Mouse (Mus musculus) MEL (cell line): ENCODE measurements at regions not wholly inside any gene's neighbourhood (a gene's known extent, or its start where the extent isn't known, plus 50 kb on each side); places are given as distances from the start of the nearest gene placed in this dataset.

ENCODE experiments used
- DNase-seq: peaks from one replicate; pipeline ENCODE4 v3.0.0; 2011; ENCODE audit warnings: low read depth, low spot score
- H3K27ac ChIP-seq: 2 replicates; pipeline ENCODE4 v1.5.1; 2012; ENCODE audit warnings: low read depth, mild to moderate bottlenecking, control low read depth, low read length, moderate library complexity; ENCODE audit not compliant: control insufficient read depth
- H3K27me3 ChIP-seq, 2 experiments: fragments of 150-350 bp in 1 of 2; sonication (generic) in 1 of 2; 2 replicates each; pipeline ENCODE4 v1.6.1; 2012; ENCODE audit warnings: low read length in 2 of 2, mild to moderate bottlenecking in 2 of 2, improper control_type of control experiment in 1 of 2, moderate library complexity in 1 of 2; ENCODE audit not compliant: insufficient read depth in 2 of 2, control insufficient read depth in 1 of 2
- H3K36me3 ChIP-seq, 2 experiments: 2 replicates each; pipeline ENCODE4 v1.6.1; 2012 to 2014; ENCODE audit warnings: low read length in 2 of 2, improper control_type of control experiment in 1 of 2, inconsistent platforms in 1 of 2, mild to moderate bottlenecking in 1 of 2; ENCODE audit not compliant: insufficient read depth in 2 of 2, control insufficient read depth in 1 of 2
- H3K4me1 ChIP-seq, 2 experiments: fragments of 150-350 bp in 1 of 2; sonication (generic) in 1 of 2; 2 replicates each; pipeline ENCODE4 v1.6.1; 2012; ENCODE audit warnings: low read length in 2 of 2, improper control_type of control experiment in 1 of 2, mild to moderate bottlenecking in 1 of 2; ENCODE audit not compliant: insufficient read depth in 2 of 2, control insufficient read depth in 1 of 2
- H3K4me3 ChIP-seq, 2 experiments: fragments of 150-350 bp in 1 of 2; sonication (generic) in 1 of 2; 2 replicates each; pipeline ENCODE4 v1.5.1; 2012; ENCODE audit warnings: low read depth in 2 of 2, low read length in 2 of 2, mild to moderate bottlenecking in 2 of 2, moderate library complexity in 2 of 2, control low read depth in 1 of 2, improper control_type of control experiment in 1 of 2; ENCODE audit not compliant: control insufficient read depth in 1 of 2, insufficient read depth in 1 of 2
- H3K79me2 ChIP-seq: 2 replicates; pipeline ENCODE4 v1.6.1; 2012; ENCODE audit warnings: mild to moderate bottlenecking, low read length, moderate library complexity; ENCODE audit not compliant: control insufficient read depth, poor library complexity, insufficient read depth
- H3K9ac ChIP-seq: 2 replicates; pipeline ENCODE4 v1.6.1; 2012; ENCODE audit warnings: low read depth, mild to moderate bottlenecking, control low read depth, low read length, moderate library complexity; ENCODE audit not compliant: control insufficient read depth, poor library complexity, severe bottlenecking
- H3K9me3 ChIP-seq: fragments of 150-350 bp; sonication (generic); replicated peaks from 2 replicates; pipeline ENCODE4 v1.6.1; 2012; ENCODE audit warnings: mild to moderate bottlenecking, low read length, improper control_type of control experiment, moderate library complexity; ENCODE audit not compliant: insufficient read depth
- E2F4 ChIP-seq: IDR thresholded peaks from 2 replicates; pipeline ENCODE4 v1.6.1; 2011; ENCODE audit warnings: low read depth, low read length, improper control_type of control experiment, borderline replicate concordance
- ELF1 ChIP-seq: IDR thresholded peaks from 2 replicates; pipeline ENCODE4 v1.6.1; 2014; ENCODE audit warnings: low read depth, mild to moderate bottlenecking, inconsistent platforms, low read length, improper control_type of control experiment, moderate library complexity
- EP300 ChIP-seq, 2 experiments: IDR thresholded peaks; 2 replicates each; pipeline ENCODE4 v1.6.1; 2011; ENCODE audit warnings: improper control_type of control experiment in 2 of 2, low read length in 2 of 2, low read depth in 1 of 2, mild to moderate bottlenecking in 1 of 2
- ETS1 ChIP-seq: IDR thresholded peaks from 2 replicates; pipeline ENCODE4 v1.6.1; 2012; ENCODE audit warnings: low read depth, mild to moderate bottlenecking, inconsistent platforms, low read length, improper control_type of control experiment, moderate library complexity
- GATA1 ChIP-seq: IDR thresholded peaks from 2 replicates; pipeline ENCODE4 v1.6.1; 2011; ENCODE audit warnings: low read depth, low read length, improper control_type of control experiment
- JUND ChIP-seq: IDR thresholded peaks from 2 replicates; pipeline ENCODE4 v1.6.1; 2011; ENCODE audit warnings: low read depth, mild to moderate bottlenecking, improper control_type of control experiment, low read length
- MAX ChIP-seq: IDR thresholded peaks from 2 replicates; pipeline ENCODE4 v1.6.1; 2011; ENCODE audit warnings: low read length, improper control_type of control experiment
- MAZ ChIP-seq: IDR thresholded peaks from 2 replicates; pipeline ENCODE4 v1.6.1; 2012; ENCODE audit warnings: low read depth, mild to moderate bottlenecking, inconsistent platforms, low read length, improper control_type of control experiment
- MEF2A ChIP-seq: IDR thresholded peaks from 2 replicates; pipeline ENCODE4 v1.6.1; 2014; ENCODE audit warnings: low read depth, mild to moderate bottlenecking, inconsistent platforms, low read length, improper control_type of control experiment; ENCODE audit not compliant: poor library complexity, insufficient replicate concordance, severe bottlenecking; ENCODE audit errors: extremely low read depth
- MXI1 ChIP-seq: IDR thresholded peaks from 2 replicates; pipeline ENCODE4 v1.6.1; 2011; ENCODE audit warnings: mild to moderate bottlenecking, low read depth, low read length, improper control_type of control experiment
- MYB ChIP-seq: IDR thresholded peaks from 2 replicates; pipeline ENCODE4 v1.6.1; 2011; ENCODE audit warnings: mild to moderate bottlenecking, low read depth, low read length, improper control_type of control experiment
- NELFE ChIP-seq: IDR thresholded peaks from 2 replicates; pipeline ENCODE4 v1.6.1; 2011; ENCODE audit warnings: low read depth, low read length, improper control_type of control experiment
- NRF1 ChIP-seq: IDR thresholded peaks from 2 replicates; pipeline ENCODE4 v1.6.1; 2014; ENCODE audit warnings: low read depth, mild to moderate bottlenecking, inconsistent platforms, low read length, improper control_type of control experiment, moderate library complexity; ENCODE audit not compliant: poor library complexity, insufficient read depth, severe bottlenecking
- POLR2A ChIP-seq, 2 experiments: IDR thresholded peaks; 2 replicates each; pipeline ENCODE4 v1.6.1; 2011 to 2012; ENCODE audit warnings: low read length in 2 of 2, mild to moderate bottlenecking in 2 of 2, control low read depth in 1 of 2, improper control_type of control experiment in 1 of 2, low read depth in 1 of 2, moderate library complexity in 1 of 2; ENCODE audit not compliant: control insufficient read depth in 1 of 2, insufficient read depth in 1 of 2, poor library complexity in 1 of 2
- POLR2AphosphoS2 ChIP-seq: IDR thresholded peaks from 2 replicates; pipeline ENCODE4 v1.6.1; 2011; ENCODE audit warnings: low read length, improper control_type of control experiment
- POLR2AphosphoS5 ChIP-seq: IDR thresholded peaks from 2 replicates; pipeline ENCODE4 v1.6.1; 2012; ENCODE audit warnings: low read depth, borderline replicate concordance, mild to moderate bottlenecking, inconsistent platforms, low read length, moderate library complexity, mixed read lengths
- RAD21 ChIP-seq: IDR thresholded peaks from 2 replicates; pipeline ENCODE4 v1.6.1; 2011; ENCODE audit warnings: mild to moderate bottlenecking, low read depth, low read length, improper control_type of control experiment
- TCF12 ChIP-seq: IDR thresholded peaks from 2 replicates; pipeline ENCODE4 v1.6.1; 2014; ENCODE audit warnings: low read depth, mild to moderate bottlenecking, inconsistent platforms, low read length, improper control_type of control experiment, moderate library complexity
- UBTF ChIP-seq: IDR thresholded peaks from 2 replicates; pipeline ENCODE4 v1.6.1; 2012; ENCODE audit warnings: low read depth, mild to moderate bottlenecking, inconsistent platforms, low read length, improper control_type of control experiment, moderate library complexity, borderline replicate concordance; ENCODE audit not compliant: insufficient read depth
- ZC3H11A ChIP-seq: IDR thresholded peaks from 2 replicates; pipeline ENCODE4 v1.6.1; 2012; ENCODE audit warnings: low read depth, mild to moderate bottlenecking, inconsistent platforms, low read length, improper control_type of control experiment
- ZKSCAN1 ChIP-seq: IDR thresholded peaks from 2 replicates; pipeline ENCODE4 v1.6.1; 2012; ENCODE audit warnings: low read depth, mild to moderate bottlenecking, inconsistent platforms, low read length, improper control_type of control experiment, moderate library complexity
- ZMIZ1 ChIP-seq: IDR thresholded peaks from 2 replicates; pipeline ENCODE4 v1.6.1; 2012; ENCODE audit warnings: low read depth, mild to moderate bottlenecking, inconsistent platforms, low read length, improper control_type of control experiment, moderate library complexity
- ZNF384 ChIP-seq: IDR thresholded peaks from 2 replicates; pipeline ENCODE4 v1.6.1; 2012; ENCODE audit warnings: low read depth, mild to moderate bottlenecking, inconsistent platforms, low read length, improper control_type of control experiment

DNA sequence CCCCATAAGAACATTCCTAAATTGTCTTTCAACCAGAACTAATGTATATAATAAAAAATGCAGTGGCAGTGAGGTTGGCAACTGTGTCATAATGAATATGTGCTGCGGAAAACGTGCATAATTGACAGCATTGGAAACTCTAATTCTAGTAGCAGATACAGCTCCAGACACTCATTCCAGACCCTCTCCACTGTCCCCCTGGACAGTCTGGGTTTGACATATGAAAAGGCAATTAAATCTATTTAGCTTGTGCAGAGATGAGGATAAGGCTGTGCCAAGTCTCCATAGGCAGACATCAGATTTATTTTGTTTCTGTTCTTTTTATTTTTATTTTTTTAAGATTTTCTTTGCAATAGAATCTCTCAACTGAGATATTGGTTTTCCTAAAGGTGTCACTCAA is 392.3 kb downstream of the Lrriq3 start:
- Histone ChIP-seq H3K9ac (no peak overlapping the region), H3K4me1 (no peaks in the 10 kb centered on the region), H3K9me3 (no peaks in the 10 kb centered on the region), H3K27me3 (no peaks in the 10 kb centered on the region), H3K4me3 (no peak overlapping the region), H3K27ac (no peak overlapping the region), H3K79me2 (no peaks in the 10 kb centered on the region), H3K36me3 (no peaks in the 10 kb centered on the region)
- no peak for DNase-seq
- TF ChIP-seq NRF1 (no peak), NELFE (no peak), POLR2AphosphoS5 (no peak), MAX (no peak), MYB (no peak), MEF2A (no peak), ZKSCAN1 (no peak), ZNF384 (no peak), ELF1 (no peak), ZC3H11A (no peak), TCF12 (no peak), ETS1 (no peak), POLR2AphosphoS2 (no peak), MAZ (no peak), MXI1 (no peak), UBTF (no peak), ZMIZ1 (no peak)

DNA sequence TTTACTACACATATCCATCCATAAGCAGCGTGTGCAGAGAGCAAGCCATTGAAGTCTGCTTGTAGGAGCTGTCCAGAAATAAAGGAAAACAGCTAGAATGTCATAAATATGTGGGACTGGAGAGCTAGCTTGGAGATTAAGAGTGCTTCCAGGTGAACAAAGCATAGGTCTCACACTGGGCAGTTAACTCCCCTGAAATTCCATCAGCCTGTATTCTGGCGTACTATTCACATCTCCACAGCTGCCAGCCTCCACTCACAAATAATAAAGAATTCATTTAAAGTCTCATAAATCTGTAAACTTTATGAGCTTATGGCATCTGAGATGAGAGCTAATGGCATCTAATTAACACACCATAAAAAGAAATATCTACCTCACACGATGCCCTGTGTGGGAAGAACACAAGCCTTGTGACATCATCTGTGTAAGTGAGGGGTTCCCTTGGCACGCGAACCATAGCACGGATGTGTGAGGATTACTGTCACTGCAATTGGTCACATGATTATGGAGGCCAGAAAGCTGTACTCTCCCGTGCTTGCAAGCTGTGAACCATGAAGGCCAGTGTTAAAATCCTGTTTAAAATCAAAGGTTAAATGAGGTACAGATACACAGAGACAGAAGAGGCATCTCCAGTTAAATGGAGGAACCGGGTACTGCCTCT is 394.8 kb downstream of the Lrriq3 start:
- no peak overlapping the region for H3K4me3 ChIP-seq
- no peaks in the 10 kb centered on the region for H3K79me2 ChIP-seq
- TF ChIP-seq JUND (no peak), ZKSCAN1 (no peak), GATA1 (no peak), EP300 (IDR thresholded peaks at IDR 0.05; ENCODE audit: low read depth in 1 of 2, low read length in 2 of 2) (no peak), POLR2A (IDR thresholded peaks at IDR 0.05; ENCODE audit: control insufficient read depth in 1 of 2, insufficient read depth in 1 of 2, low read depth in 1 of 2, low read length in 2 of 2, poor library complexity in 1 of 2) (no peak), ETS1 (no peak), POLR2AphosphoS2 (no peak), ZMIZ1 (no peak), E2F4 (no peak), RAD21 (no peak)
- no peak overlapping the region for H3K27ac ChIP-seq
- H3K4me1 ChIP-seq, result no peaks in the 10 kb centered on the region
- DNase-seq, result no peak
- no peaks in the 10 kb centered on the region for H3K9me3 ChIP-seq
- H3K36me3 ChIP-seq, result no peaks in the 10 kb centered on the region
- no peaks in the 10 kb centered on the region for H3K27me3 ChIP-seq
- no peak overlapping the region for H3K9ac ChIP-seq
